Mouse (Mus musculus): ENCODE results near the gene Sema3b. TPM values are rescaled to one million over a fixed set of nuclear protein-coding genes. Genes with fewer than 3 reads are reported as not detected.

Gene Sema3b
- polyA plus RNA-seq (2015; fragmentation: Nextera tagmentation; extraction: Ambion mirVana), result 3.4 and 4.2 TPM in 2 replicates

GRCm38 (mm10) chr9:107608741-107609432 is at the start of gene Sema3b:
Gene Sema3b (minus strand): TSS chr9:107609229.
- WGBS, result 45% methylated on average over 12 of the region's 12 CpGs
- peak within 1 kb of the TSS; percentile 44 for H3K27ac ChIP-seq

GRCm38 (mm10) chr9:107658096-107658495 is 49.1 kb upstream of the Sema3b start:
- Histone ChIP-seq H3K9ac (no peak overlapping the region), H3K4me1 (replicated peaks) (peaks cover 25% of the 10 kb centered on the region), H3K4me3 (no peak overlapping the region), H3K27me3 (no peaks in the 10 kb centered on the region), H3K36me3 (no peaks in the 10 kb centered on the region), H3K9me3 (no peaks in the 10 kb centered on the region), H3K27ac (no peak overlapping the region), H3K4me2 (no peak overlapping the region)
- no peak for ATAC-seq (ENCODE audit: low FRiP score)
- WGBS, result 91% methylated on average over 6 of the region's 6 CpGs

More at GRCm38 (mm10) chr9:107608741-107609432, at the start of gene Sema3b:
- H3K4me2 ChIP-seq, result no peak within 1 kb of the TSS
- ATAC-seq (ENCODE audit: low FRiP score), result no peak
- peaks cover 1% of the 10 kb centered on the region for H3K36me3 ChIP-seq
- no peak within 1 kb of the TSS for H3K4me3 ChIP-seq
- peaks cover 80% of the 10 kb centered on the region for H3K4me1 ChIP-seq (replicated peaks)
- no peaks in the 10 kb centered on the region for H3K9me3 ChIP-seq
- H3K27me3 ChIP-seq, result no peaks in the 10 kb centered on the region; the same call in 1 of the 2 replicates
- H3K9ac ChIP-seq, result 0 out of 2 replicates have a peak within 1 kb of the TSS, but pooled peaks have one; percentile 29

GRCm38 (mm10) chr9:107657144-107657543 is 48.1 kb upstream of the Sema3b start:
- Histone ChIP-seq H3K9me3 (no peaks in the 10 kb centered on the region), H3K36me3 (no peaks in the 10 kb centered on the region), H3K27ac (no peak overlapping the region), H3K27me3 (no peaks in the 10 kb centered on the region), H3K4me1 (replicated peaks) (peaks cover 21% of the 10 kb centered on the region), H3K4me3 (no peak overlapping the region), H3K9ac (no peak overlapping the region), H3K4me2 (no peak overlapping the region)
- WGBS, result 88% methylated on average over 5 of the region's 5 CpGs
- ATAC-seq (ENCODE audit: low FRiP score), result no peak

- ATAC-seq (ENCODE audit: low FRiP score), result no peak
- 80% methylated on average over 4 of the region's 4 CpGs for WGBS
- Histone ChIP-seq H3K9ac (no peak overlapping the region), H3K4me1 (replicated peaks) (peaks cover 33% of the 10 kb centered on the region), H3K9me3 (no peaks in the 10 kb centered on the region), H3K4me2 (no peak overlapping the region), H3K27me3 (no peaks in the 10 kb centered on the region), H3K27ac (no peak overlapping the region), H3K36me3 (no peaks in the 10 kb centered on the region), H3K4me3 (no peak overlapping the region)
Measured at GRCm38 (mm10) chr9:107654585-107654984, 45.6 kb upstream of the Sema3b start.

GRCm38 (mm10) chr9:107653474-107653873 is 44.4 kb upstream of the Sema3b start:
- Histone ChIP-seq H3K4me3 (no peak overlapping the region), H3K27ac (no peak overlapping the region), H3K36me3 (no peaks in the 10 kb centered on the region), H3K4me1 (replicated peaks) (peaks cover 31% of the 10 kb centered on the region), H3K9ac (no peak overlapping the region), H3K9me3 (no peaks in the 10 kb centered on the region), H3K4me2 (no peak overlapping the region), H3K27me3 (no peaks in the 10 kb centered on the region)
- ATAC-seq (ENCODE audit: low FRiP score), result no peak
- 95% methylated on average over 2 of the region's 2 CpGs for WGBS

- WGBS, result 32% methylated on average over 12 of the region's 12 CpGs
- peak; percentile 88 for ATAC-seq (ENCODE audit: low FRiP score)
- H3K9me3 ChIP-seq, result no peaks in the 10 kb centered on the region
- peak overlapping the region; percentile 79 for H3K27ac ChIP-seq
- H3K9ac ChIP-seq, result peak overlapping the region; percentile 24; the same call in 1 of the 2 replicates
- no peak overlapping the region for H3K4me3 ChIP-seq
- peaks cover 31% of the 10 kb centered on the region for H3K4me1 ChIP-seq (replicated peaks)
- no peak overlapping the region for H3K4me2 ChIP-seq
- no peaks in the 10 kb centered on the region for H3K36me3 ChIP-seq
- H3K27me3 ChIP-seq, result no peaks in the 10 kb centered on the region
Measured at GRCm38 (mm10) chr9:107650708-107651481, 41.9 kb upstream of the Sema3b start.

GRCm38 (mm10) chr9:107650225-107650624 is 41.2 kb upstream of the Sema3b start:
- Histone ChIP-seq H3K27me3 (no peaks in the 10 kb centered on the region), H3K4me1 (replicated peaks) (peaks cover 33% of the 10 kb centered on the region), H3K36me3 (no peaks in the 10 kb centered on the region), H3K4me3 (no peak overlapping the region), H3K27ac (peak overlapping the region; percentile 79), H3K9me3 (no peaks in the 10 kb centered on the region), H3K4me2 (no peak overlapping the region), H3K9ac (0 out of 2 replicates have a peak overlapping the region, but pooled peaks have one; percentile 24)
- no peak; the same call in 1 of the 2 replicates for ATAC-seq (ENCODE audit: low FRiP score)
- WGBS, result 67% methylated on average over 7 of the region's 7 CpGs

GRCm38 (mm10) chr9:107648767-107649166 is 39.7 kb upstream of the Sema3b start:
- Histone ChIP-seq H3K4me1 (replicated peaks) (peaks cover 45% of the 10 kb centered on the region), H3K4me2 (no peak overlapping the region), H3K27ac (no peak overlapping the region), H3K36me3 (no peaks in the 10 kb centered on the region), H3K9ac (no peak overlapping the region), H3K27me3 (0 out of 2 replicates have a peak, but pooled peaks cover 4% of the 10 kb centered on the region), H3K9me3 (no peaks in the 10 kb centered on the region), H3K4me3 (no peak overlapping the region)
- 74% methylated on average over 3 of the region's 3 CpGs for WGBS
- ATAC-seq (ENCODE audit: low FRiP score), result no peak

GRCm38 (mm10) chr9:107646975-107647374 is 37.9 kb upstream of the Sema3b start:
- Histone ChIP-seq H3K27ac (no peak overlapping the region), H3K36me3 (no peaks in the 10 kb centered on the region), H3K4me1 (replicated peaks) (peaks cover 43% of the 10 kb centered on the region), H3K4me2 (no peak overlapping the region), H3K9ac (no peak overlapping the region), H3K27me3 (0 out of 2 replicates have a peak, but pooled peaks cover 4% of the 10 kb centered on the region), H3K4me3 (no peak overlapping the region), H3K9me3 (no peaks in the 10 kb centered on the region)
- WGBS, result 81% methylated on average over 6 of the region's 6 CpGs
- no peak for ATAC-seq (ENCODE audit: low FRiP score)

GRCm38 (mm10) chr9:107645577-107645976 is 36.5 kb upstream of the Sema3b start:
- H3K27ac ChIP-seq, result no peak overlapping the region
- WGBS, result 14% methylated on average over 5 of the region's 5 CpGs
- H3K4me3 ChIP-seq, result no peak overlapping the region
- H3K36me3 ChIP-seq, result no peaks in the 10 kb centered on the region
- H3K4me1 ChIP-seq (replicated peaks), result peaks cover 38% of the 10 kb centered on the region
- peak; percentile 34; the same call in 1 of the 2 replicates for ATAC-seq (ENCODE audit: low FRiP score)
- no peak overlapping the region for H3K9ac ChIP-seq
- H3K27me3 ChIP-seq, result 0 out of 2 replicates have a peak, but pooled peaks cover 4% of the 10 kb centered on the region
- no peak overlapping the region for H3K4me2 ChIP-seq
- H3K9me3 ChIP-seq, result no peaks in the 10 kb centered on the region

- H3K4me3 ChIP-seq, result peak overlapping the region; percentile 41; the same call in 1 of the 2 replicates
- H3K27me3 ChIP-seq, result 0 out of 2 replicates have a peak, but pooled peaks cover 4% of the 10 kb centered on the region
- H3K9me3 ChIP-seq, result no peaks in the 10 kb centered on the region
- ATAC-seq (ENCODE audit: low FRiP score), result no peak
- H3K4me1 ChIP-seq (replicated peaks), result peaks cover 35% of the 10 kb centered on the region
- no peak overlapping the region for H3K27ac ChIP-seq
- H3K36me3 ChIP-seq, result no peaks in the 10 kb centered on the region
- peak overlapping the region; percentile 67 for H3K4me2 ChIP-seq
- 54% methylated on average over 7 of the region's 7 CpGs for WGBS
- peak overlapping the region; percentile 63; the same call in 1 of the 2 replicates for H3K9ac ChIP-seq
Measured at GRCm38 (mm10) chr9:107645153-107645510, 36.1 kb upstream of the Sema3b start.

- Histone ChIP-seq H3K4me1 (replicated peaks) (peaks cover 31% of the 10 kb centered on the region), H3K36me3 (no peaks in the 10 kb centered on the region), H3K4me3 (peak overlapping the region; percentile 41), H3K27ac (peak overlapping the region; percentile 70), H3K9ac (peak overlapping the region; percentile 74), H3K9me3 (no peaks in the 10 kb centered on the region), H3K4me2 (peak overlapping the region; percentile 67), H3K27me3 (0 out of 2 replicates have a peak, but pooled peaks cover 4% of the 10 kb centered on the region)
- WGBS, result 5% methylated on average over 35 of the region's 35 CpGs
- ATAC-seq (ENCODE audit: low FRiP score), result peak; percentile 77
Measured at GRCm38 (mm10) chr9:107644495-107645152, 35.6 kb upstream of the Sema3b start.

Measured in hindbrain, embryonic 13.5 days (tissue).